Mouse (Mus musculus) liver (tissue): Measurements from ENCODE around the gene Flt1.

Source experiments
- DNase-seq: peaks from one replicate; pipeline ENCODE4 v3.0.0-alpha.2; 2020; ENCODE audit warnings: mixed read lengths

The Flt1 gene

DNA sequence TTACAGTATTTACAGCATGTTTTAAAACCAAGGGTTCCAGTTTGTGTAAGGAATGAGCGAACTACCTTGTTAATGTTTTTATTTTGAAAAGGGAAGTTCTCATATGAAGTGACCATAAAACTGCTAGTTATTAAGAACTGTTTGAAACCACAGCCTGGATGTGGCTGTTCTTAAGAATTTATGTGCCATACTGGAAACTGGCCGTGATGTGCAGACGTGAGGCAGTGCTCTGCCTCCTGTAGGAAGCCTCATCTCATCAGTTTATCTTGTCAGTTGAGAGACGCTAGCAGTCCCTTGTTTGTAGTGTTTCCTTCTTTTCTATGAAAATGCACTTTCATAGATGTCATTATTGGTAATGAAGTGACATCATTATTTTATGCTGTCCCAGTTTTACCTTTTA lies 186.0 kb downstream of the Flt1 start:
- DNase-seq: no peak

GRCm38 (mm10) chr5:147539409-147539808 lies 186.4 kb downstream of the Flt1 start:
- DNase-seq: no peak

- no peak for DNase-seq
Observed at GRCm38 (mm10) chr5:147532031-147532430, 193.8 kb downstream of the Flt1 start.

- no peak for DNase-seq
Observed at GRCm38 (mm10) chr5:147527788-147528187, 198.0 kb downstream of the Flt1 start.

DNA sequence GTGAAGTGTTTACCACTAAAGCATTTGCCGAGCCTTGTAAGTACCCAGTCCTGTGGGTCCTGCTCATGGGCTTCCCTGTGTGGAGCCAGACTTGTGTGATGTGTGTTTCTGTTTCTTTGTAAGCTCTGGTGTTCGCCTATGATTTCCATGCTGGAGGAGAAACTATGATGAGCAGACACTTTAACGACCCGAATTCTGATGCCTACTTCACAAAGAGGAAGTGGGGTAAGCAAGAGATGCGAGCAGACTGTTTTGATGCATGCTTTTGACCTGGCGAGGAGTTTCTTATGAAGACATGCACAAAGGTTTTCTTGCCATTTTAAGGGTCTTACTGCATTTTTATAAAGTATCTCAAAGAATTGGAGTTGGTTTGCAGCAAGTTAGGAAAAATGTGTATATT lies 198.8 kb downstream of the Flt1 start:
- DNase-seq: no peak
